Mouse (Mus musculus) forebrain, embryonic 16.5 days (tissue): ENCODE measurements around the gene Olfr1250. TPM values are rescaled to one million over a fixed set of nuclear protein-coding genes. Genes with fewer than 3 reads are reported as not detected.
"Not testable (repeated sequence)": the region's sequence is repeated elsewhere in the genome, so short reads cannot be mapped to it uniquely, and the experiment has no call there.

Source experiments
- ATAC-seq: fragments of 200-750 bp; cut with Nextera tagmentation; 2 replicates; pipeline ENCODE4 v1.8.0; 2017; ENCODE audit warnings: mild to moderate bottlenecking, moderate library complexity
- H3K27ac ChIP-seq: fragments of 300-500 bp; sonication (generic); 2 replicates; pipeline ENCODE4 v1.5.1; 2014; ENCODE audit warnings: low read length, control low read depth
- H3K27me3 ChIP-seq: fragments of 300-500 bp; sonication (generic); replicated peaks from 2 replicates; pipeline ENCODE4 v1.6.1; 2014; ENCODE audit warnings: low read length; ENCODE audit not compliant: control insufficient read depth, insufficient read depth
- H3K36me3 ChIP-seq: fragments of 300-500 bp; sonication (generic); 2 replicates; pipeline ENCODE4 v1.6.1; 2014; ENCODE audit not compliant: control insufficient read depth, insufficient read depth
- H3K4me1 ChIP-seq: fragments of 300-500 bp; sonication (generic); replicated peaks from 2 replicates; pipeline ENCODE4 v1.6.1; 2014; ENCODE audit warnings: low read length; ENCODE audit not compliant: control insufficient read depth, insufficient read depth
- H3K4me2 ChIP-seq: fragments of 300-500 bp; sonication (generic); 2 replicates; pipeline ENCODE4 v1.6.1; 2014; ENCODE audit warnings: mild to moderate bottlenecking, low read length, control low read depth
- H3K4me3 ChIP-seq: fragments of 300-500 bp; sonication (generic); replicated peaks from 2 replicates; pipeline ENCODE4 v1.5.1; 2014; ENCODE audit warnings: mild to moderate bottlenecking, low read length, control low read depth
- H3K9ac ChIP-seq: fragments of 300-500 bp; sonication (generic); replicated peaks from 2 replicates; pipeline ENCODE4 v1.6.1; 2014; ENCODE audit warnings: low read depth, low read length, control low read depth
- H3K9me3 ChIP-seq: fragments of 300-500 bp; sonication (generic); 2 replicates; pipeline ENCODE4 v1.6.1; 2016; ENCODE audit warnings: low read length; ENCODE audit not compliant: control insufficient read depth
- WGBS: fragments of 180-500 bp; shearing (Covaris S2); extraction: QIAGEN DNeasy Blood & Tissue Kit; methylation state at CpG from one replicate; pipeline ENCODE4 v1.1.7; 2014; 5-methylcytosine and 5-hydroxymethylcytosine counted together
- polyA plus RNA-seq: library from polyadenylated mRNA; unstranded; fragments of >200 nt; fragmentation: Nextera tagmentation; extraction: Ambion mirVana; gene quantifications from 2 replicates; pipeline ENCODE4 v1.2.1, GENCODE M21; 2015

The Olfr1250 gene
- polyA plus RNA-seq, result not detected in 2 replicates

DNA sequence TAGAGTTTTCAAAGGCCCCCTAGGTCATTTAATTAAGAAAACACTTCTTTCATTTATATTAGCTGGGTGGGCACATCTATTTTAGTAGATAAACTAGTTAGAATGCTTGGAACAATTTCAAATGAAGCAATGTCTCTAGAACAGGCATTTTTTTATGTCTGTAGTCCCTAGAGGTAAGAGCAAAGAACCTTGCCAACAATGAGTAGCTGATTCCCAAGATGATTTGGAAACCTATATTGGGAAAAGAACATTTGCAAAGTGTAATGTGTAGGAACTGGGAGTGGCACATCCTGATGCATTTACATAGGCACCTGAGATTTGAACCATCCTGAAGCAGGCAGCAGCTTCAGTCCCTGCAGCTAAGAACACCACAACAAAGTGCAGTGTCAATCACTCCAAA, at the start of gene Olfr1250:
Olfr1250 (minus strand) TSS at position 101 of the 400 bp plus-strand sequence.
- Histone ChIP-seq H3K36me3 (no peaks in the 10 kb centered on the region), H3K4me2 (no peak within 1 kb of the TSS), H3K9ac (no peak within 1 kb of the TSS), H3K27ac (no peak within 1 kb of the TSS), H3K27me3 (no peaks in the 10 kb centered on the region), H3K4me3 (no peak within 1 kb of the TSS), H3K4me1 (no peaks in the 10 kb centered on the region), H3K9me3 (no peaks in the 10 kb centered on the region)
- ATAC-seq, result no peak

DNA sequence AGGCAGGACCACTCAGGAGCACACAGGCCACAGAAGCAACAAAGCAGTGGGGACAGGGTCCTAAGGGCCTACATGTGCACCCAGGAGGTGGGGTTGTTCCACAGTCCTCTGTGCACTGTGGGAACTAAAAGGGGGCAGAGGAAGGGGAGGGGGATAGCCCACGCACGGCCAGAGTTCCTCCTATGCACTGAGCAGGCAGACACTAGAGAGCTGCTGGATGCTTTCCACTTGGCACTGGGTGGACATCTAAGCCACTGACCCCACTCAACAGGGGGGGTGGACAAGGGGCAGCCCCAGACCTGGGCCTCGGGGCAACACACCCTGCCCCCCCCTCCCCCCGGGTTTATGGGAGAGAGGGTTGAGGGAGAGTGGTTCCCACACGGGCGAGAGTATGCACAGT, 30.7 kb upstream of the Olfr1250 start:
- no peak overlapping the region for H3K4me3 ChIP-seq

DNA sequence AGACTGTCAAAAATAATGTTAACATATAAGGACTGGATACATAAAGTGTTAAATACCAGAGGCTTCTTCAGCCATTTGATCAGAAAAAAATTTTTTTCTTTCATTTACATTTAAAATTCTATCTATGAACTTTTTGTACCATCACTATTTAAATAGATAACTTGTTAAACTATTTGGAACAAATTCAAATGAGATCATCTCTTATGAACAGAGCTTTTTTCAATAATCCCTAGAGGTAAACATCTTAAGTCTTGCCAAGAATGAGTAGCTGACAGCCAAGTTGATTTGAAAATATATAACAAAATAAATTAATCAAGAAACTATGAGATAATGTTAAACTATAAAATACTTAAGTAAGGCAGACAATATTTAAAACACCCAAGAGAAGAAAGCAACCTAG, 10.6 kb upstream of the Olfr1250 start, which contains the start of gene Olfr1251:
Olfr1251 (minus strand) TSS at position 101 of the 400 bp plus-strand sequence.
- no peaks in the 10 kb centered on the region for H3K36me3 ChIP-seq
- H3K27ac ChIP-seq, result no peak within 1 kb of the TSS
- no peaks in the 10 kb centered on the region for H3K27me3 ChIP-seq
- no peak within 1 kb of the TSS for H3K9ac ChIP-seq
- no peak for ATAC-seq
- no peak within 1 kb of the TSS for H3K4me3 ChIP-seq
- H3K4me2 ChIP-seq, result no peak within 1 kb of the TSS
- no peaks in the 10 kb centered on the region for H3K4me1 ChIP-seq
- no peaks in the 10 kb centered on the region for H3K9me3 ChIP-seq

More for the DNA sequence above, 30.7 kb upstream of the Olfr1250 start:
- no peak for ATAC-seq
- no peaks in the 10 kb centered on the region for H3K27me3 ChIP-seq
- no peak overlapping the region for H3K4me2 ChIP-seq
- H3K4me1 ChIP-seq, result no peaks in the 10 kb centered on the region
- no peaks in the 10 kb centered on the region for H3K36me3 ChIP-seq
- H3K9me3 ChIP-seq, result no peaks in the 10 kb centered on the region
- WGBS, result 83% methylated on average over 6 of the region's 6 CpGs
- no peak overlapping the region for H3K27ac ChIP-seq
- no peak overlapping the region for H3K9ac ChIP-seq

DNA sequence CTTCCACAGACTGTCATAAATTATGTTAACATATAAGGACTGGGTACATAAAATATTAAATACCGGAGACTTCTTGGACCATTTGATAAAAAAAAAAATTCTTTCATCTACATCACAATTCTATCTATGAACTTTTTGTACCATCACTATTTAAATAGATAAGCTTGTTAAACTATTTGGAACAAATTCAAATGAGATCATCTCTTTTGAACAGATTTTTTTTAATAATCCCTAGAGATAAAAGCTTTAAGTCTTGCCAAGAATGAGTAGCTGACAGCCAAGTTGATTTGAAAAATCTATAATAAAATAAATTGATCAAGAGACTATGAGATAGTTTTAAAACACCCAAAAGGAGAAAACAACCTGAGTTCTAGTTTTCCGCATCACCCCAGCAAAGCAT, 26.4 kb downstream of the Olfr1250 start, which contains the start of gene Olfr1249:
Olfr1249 (minus strand) TSS at position 101 of the 400 bp plus-strand sequence.
- 91% methylated on average over 2 of the region's 2 CpGs for WGBS
- no peak for ATAC-seq
- H3K27ac ChIP-seq, result no peak within 1 kb of the TSS
- no peak within 1 kb of the TSS for H3K4me3 ChIP-seq
- no peaks in the 10 kb centered on the region for H3K9me3 ChIP-seq
- H3K36me3 ChIP-seq, result no peaks in the 10 kb centered on the region
- no peak within 1 kb of the TSS for H3K4me2 ChIP-seq
- no peaks in the 10 kb centered on the region for H3K27me3 ChIP-seq
- H3K9ac ChIP-seq, result no peak within 1 kb of the TSS
- no peaks in the 10 kb centered on the region for H3K4me1 ChIP-seq

DNA sequence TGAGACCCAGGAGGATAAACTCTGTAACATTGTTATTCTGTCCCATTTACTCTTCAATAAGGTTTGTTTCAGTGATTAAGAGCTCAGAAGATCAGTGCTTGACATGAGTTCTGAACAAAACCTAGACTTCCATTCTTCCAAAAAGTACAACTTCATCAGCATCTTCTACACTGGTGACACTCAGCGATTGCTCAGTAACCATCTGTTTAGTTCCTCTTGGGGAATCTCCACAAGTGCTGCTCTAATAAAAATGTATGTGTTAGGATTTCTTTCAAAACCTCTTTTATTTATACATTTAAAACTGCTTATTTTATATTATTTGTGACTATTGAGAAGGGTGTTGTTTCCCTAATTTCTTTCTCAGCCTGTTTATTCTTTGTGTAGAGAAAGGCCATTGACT, 43.1 kb downstream of the Olfr1250 start, which contains the start of gene Olfr1248:
Olfr1248 (minus strand) TSS at position 101 of the 400 bp plus-strand sequence.
- not testable (repeated sequence) for H3K27ac ChIP-seq, H3K4me1 ChIP-seq, H3K4me2 ChIP-seq, ATAC-seq, H3K27me3 ChIP-seq, H3K4me3 ChIP-seq, H3K36me3 ChIP-seq, H3K9ac ChIP-seq, H3K9me3 ChIP-seq
- 95% methylated on average over 1 of the region's 1 CpGs for whole genome bisulfite sequencing

DNA sequence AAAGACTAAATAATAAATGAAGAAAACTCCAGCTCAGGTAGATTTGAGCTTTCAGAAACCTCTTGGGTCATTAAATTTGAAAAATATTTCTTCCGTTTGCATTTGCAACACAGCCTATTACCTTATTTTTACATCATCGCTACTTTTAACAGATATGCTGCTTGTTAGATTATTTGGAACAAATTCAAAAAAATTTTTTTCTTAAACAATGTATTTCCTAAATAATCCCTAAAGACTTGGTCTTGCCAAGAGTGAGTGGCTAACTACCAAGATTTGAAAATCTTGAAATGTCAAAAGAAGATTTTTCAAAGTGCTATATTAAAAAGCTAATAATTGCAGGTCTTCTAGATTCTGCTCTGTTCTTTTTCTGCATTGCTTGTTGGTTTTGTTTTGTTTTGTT, 47.2 kb downstream of the Olfr1250 start, which contains the start of gene Olfr1247:
Olfr1247 (minus strand) TSS at position 101 of the 400 bp plus-strand sequence.
- no peak for ATAC-seq
- no peaks in the 10 kb centered on the region for H3K27me3 ChIP-seq
- no peaks in the 10 kb centered on the region for H3K9me3 ChIP-seq
- H3K36me3 ChIP-seq, result no peaks in the 10 kb centered on the region
- H3K9ac ChIP-seq, result no peak within 1 kb of the TSS
- no peaks in the 10 kb centered on the region for H3K4me1 ChIP-seq
- no peak within 1 kb of the TSS for H3K27ac ChIP-seq
- H3K4me2 ChIP-seq, result no peak within 1 kb of the TSS
- 93% methylated on average over 2 of the region's 2 CpGs for WGBS
- H3K4me3 ChIP-seq, result no peak within 1 kb of the TSS

Other genes starting within 250 kb of the Olfr1250 start
- gene Olfr1239, start 241.1 kb downstream of the Olfr1250 start, polyA plus RNA-seq, result not detected in 2 replicates
- gene Olfr1240, start 218.5 kb downstream of the Olfr1250 start, polyA plus RNA-seq, result not detected in 2 replicates
- gene Olfr1241, start 174.3 kb downstream of the Olfr1250 start, polyA plus RNA-seq, result not detected in 2 replicates
- gene Olfr1242, start 163.1 kb downstream of the Olfr1250 start, polyA plus RNA-seq, result not detected in 2 replicates
- gene Olfr1243, start 130.0 kb downstream of the Olfr1250 start, polyA plus RNA-seq, result not detected in 2 replicates
- gene Olfr1245, start 83.0 kb downstream of the Olfr1250 start, polyA plus RNA-seq, result not detected in 2 replicates
- not detected in 2 replicates for gene Olfr1246, start 68.3 kb downstream of the Olfr1250 start, polyA plus RNA-seq
- not detected in 2 replicates for gene Olfr1247, start 47.3 kb downstream of the Olfr1250 start, polyA plus RNA-seq
- gene Olfr1248, start 43.2 kb downstream of the Olfr1250 start, polyA plus RNA-seq, result not detected in 2 replicates
- not detected in 2 replicates for gene Olfr1249, start 26.5 kb downstream of the Olfr1250 start, polyA plus RNA-seq
- gene Olfr1251, start 10.5 kb upstream of the Olfr1250 start, polyA plus RNA-seq, result not detected in 2 replicates
- gene Olfr1252, start 63.5 kb upstream of the Olfr1250 start, polyA plus RNA-seq, result not detected in 2 replicates
- gene Olfr1253, start 95.6 kb upstream of the Olfr1250 start, polyA plus RNA-seq, result not detected in 2 replicates
- gene Olfr1254, start 132.2 kb upstream of the Olfr1250 start, polyA plus RNA-seq, result not detected in 2 replicates
- not detected in 2 replicates for gene Olfr1255, start 150.6 kb upstream of the Olfr1250 start, polyA plus RNA-seq
- not detected in 2 replicates for gene Olfr1256, start 180.1 kb upstream of the Olfr1250 start, polyA plus RNA-seq
- gene Olfr48, start 186.7 kb upstream of the Olfr1250 start, polyA plus RNA-seq, result not detected in 2 replicates
- not detected in 2 replicates for gene Olfr1257, start 217.0 kb upstream of the Olfr1250 start, polyA plus RNA-seq